Mouse (Mus musculus) limb, embryonic 15.5 days (tissue): Measurements from ENCODE around the gene Cnot3. TPM values are rescaled to one million over a fixed set of nuclear protein-coding genes. Genes with fewer than 3 reads are reported as not detected.

Experiments
- ATAC-seq: fragments of 200-750 bp; cut with Nextera tagmentation; 2 replicates; pipeline ENCODE4 v1.8.0; 2017; ENCODE audit warnings: low read depth, moderate TSS enrichment; ENCODE audit not compliant: insufficient number of reproducible peaks, low FRiP score, low TSS enrichment
- H3K27ac ChIP-seq: fragments of 300-500 bp; sonication (generic); 2 replicates; pipeline ENCODE4 v1.5.1; 2015; ENCODE audit warnings: moderate library complexity, mild to moderate bottlenecking, inconsistent platforms
- H3K27me3 ChIP-seq: fragments of 300-500 bp; sonication (generic); 2 replicates; pipeline ENCODE4 v1.6.1; 2015; ENCODE audit warnings: inconsistent platforms
- H3K36me3 ChIP-seq: fragments of 300-500 bp; sonication (generic); 2 replicates; pipeline ENCODE4 v1.6.1; 2015; ENCODE audit warnings: inconsistent platforms
- H3K4me1 ChIP-seq: fragments of 300-500 bp; sonication (generic); 2 replicates; pipeline ENCODE4 v1.6.1; 2015; ENCODE audit warnings: inconsistent platforms
- H3K4me2 ChIP-seq: fragments of 300-500 bp; sonication (generic); 2 replicates; pipeline ENCODE4 v1.6.1; 2015; ENCODE audit warnings: mild to moderate bottlenecking, inconsistent platforms
- H3K4me3 ChIP-seq: fragments of 300-500 bp; sonication (generic); 2 replicates; pipeline ENCODE4 v1.5.1; 2015; ENCODE audit warnings: mild to moderate bottlenecking, inconsistent platforms
- H3K9ac ChIP-seq: fragments of 300-500 bp; sonication (generic); 2 replicates; pipeline ENCODE4 v1.6.1; 2015; ENCODE audit warnings: inconsistent platforms
- H3K9me3 ChIP-seq: fragments of 300-500 bp; sonication (generic); 2 replicates; pipeline ENCODE4 v1.6.1; 2016; ENCODE audit warnings: inconsistent platforms
- WGBS: fragments of 180-500 bp; shearing (Covaris S2); methylation state at CpG from one replicate; pipeline ENCODE4 v1.1.7; 2015; 5-methylcytosine and 5-hydroxymethylcytosine counted together
- polyA plus RNA-seq: library from polyadenylated mRNA; unstranded; fragments of >200 nt; fragmentation: Nextera tagmentation; extraction: Ambion mirVana; gene quantifications from 2 replicates; pipeline ENCODE4 v1.2.1, GENCODE M21; 2015

The Cnot3 gene
- polyA plus RNA-seq, 1 experiment from 2014 or later, result 48.3 TPM

DNA sequence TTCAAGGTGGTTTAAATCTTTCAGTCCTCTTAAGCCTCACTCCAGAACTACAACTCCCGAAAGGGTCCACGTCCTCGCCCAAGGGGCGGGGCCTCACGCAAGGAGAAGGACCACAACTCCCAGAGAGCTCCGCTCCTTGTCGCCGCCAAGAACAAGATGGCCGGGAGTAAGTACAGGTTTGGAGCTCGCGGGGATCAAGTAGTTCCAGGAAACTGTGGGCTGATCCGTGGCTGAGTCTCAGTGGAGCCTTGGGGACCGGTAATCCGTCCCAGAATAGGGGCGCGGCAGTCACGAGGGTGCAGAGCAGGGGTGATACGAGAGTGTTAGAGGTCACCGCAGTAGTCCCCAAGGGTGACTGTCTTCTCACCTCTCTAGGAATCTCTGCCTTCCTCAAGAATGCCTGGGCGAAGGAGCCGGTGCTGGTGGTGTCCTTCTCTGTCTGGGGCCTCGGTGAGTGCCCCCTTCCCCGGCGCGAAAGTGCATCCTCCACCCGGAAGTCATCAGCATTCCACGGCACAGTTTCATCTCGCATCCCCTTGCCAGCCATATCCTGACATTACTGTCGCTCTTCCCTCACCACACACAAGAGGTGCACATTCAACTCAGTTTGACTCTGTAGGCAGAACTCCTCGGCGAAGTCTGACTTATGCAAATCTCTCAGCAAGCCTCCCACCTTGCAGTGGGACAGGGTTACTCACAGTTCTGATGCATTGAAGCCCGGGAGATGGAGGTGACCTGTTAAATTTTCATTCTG lies 27.6 kb upstream of the Cnot3 start, which contains the start of gene Ndufa3:
TSS of gene Ndufa3 (plus strand) at position 132 of the 754 bp plus-strand sequence.
- no peaks in the 10 kb centered on the region for H3K9me3 ChIP-seq
- peaks cover 13% of the 10 kb centered on the region; the same call in 1 of the 2 replicates for H3K4me1 ChIP-seq
- H3K27me3 ChIP-seq, result no peaks in the 10 kb centered on the region
- peak; percentile 90 for ATAC-seq
- peak within 1 kb of the TSS; percentile 71 for H3K27ac ChIP-seq
- H3K4me2 ChIP-seq, result peak within 1 kb of the TSS; percentile 82
- peaks cover 26% of the 10 kb centered on the region for H3K36me3 ChIP-seq
- peak within 1 kb of the TSS; percentile 72 for H3K4me3 ChIP-seq
- peak within 1 kb of the TSS; percentile 85 for H3K9ac ChIP-seq
- WGBS, result under 1% methylated on average over 32 of the region's 32 CpGs

DNA sequence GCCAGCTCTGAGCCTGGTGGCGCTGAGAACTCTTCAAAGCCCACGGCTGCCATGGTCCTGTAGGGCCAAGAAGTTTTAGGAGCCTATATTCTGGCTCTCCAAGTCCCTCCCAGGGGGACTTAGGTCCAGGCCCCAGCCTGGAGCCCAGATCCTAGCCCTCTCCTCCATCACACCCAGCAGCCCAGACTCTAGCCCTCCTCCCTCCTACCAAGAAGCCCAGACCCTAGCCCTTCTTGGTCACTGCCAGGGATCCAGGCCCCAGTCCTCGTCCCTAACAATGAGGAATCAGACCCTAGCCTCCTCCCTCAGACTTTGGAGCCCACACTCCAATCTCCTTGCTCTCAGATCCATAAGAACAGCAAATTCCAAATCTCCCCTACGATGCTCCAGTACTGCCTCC lies 16.0 kb upstream of the Cnot3 start:
- peaks cover 44% of the 10 kb centered on the region for H3K36me3 ChIP-seq
- peak overlapping the region; percentile 89 for H3K27ac ChIP-seq
- H3K9me3 ChIP-seq, result no peaks in the 10 kb centered on the region
- peak overlapping the region; percentile 70 for H3K9ac ChIP-seq
- ATAC-seq, result no peak
- peak overlapping the region; percentile 66 for H3K4me3 ChIP-seq
- no peaks in the 10 kb centered on the region for H3K27me3 ChIP-seq
- peak overlapping the region; percentile 93 for H3K4me2 ChIP-seq
- 27% methylated on average over 4 of the region's 4 CpGs for WGBS
- H3K4me1 ChIP-seq, result peaks cover 24% of the 10 kb centered on the region

DNA sequence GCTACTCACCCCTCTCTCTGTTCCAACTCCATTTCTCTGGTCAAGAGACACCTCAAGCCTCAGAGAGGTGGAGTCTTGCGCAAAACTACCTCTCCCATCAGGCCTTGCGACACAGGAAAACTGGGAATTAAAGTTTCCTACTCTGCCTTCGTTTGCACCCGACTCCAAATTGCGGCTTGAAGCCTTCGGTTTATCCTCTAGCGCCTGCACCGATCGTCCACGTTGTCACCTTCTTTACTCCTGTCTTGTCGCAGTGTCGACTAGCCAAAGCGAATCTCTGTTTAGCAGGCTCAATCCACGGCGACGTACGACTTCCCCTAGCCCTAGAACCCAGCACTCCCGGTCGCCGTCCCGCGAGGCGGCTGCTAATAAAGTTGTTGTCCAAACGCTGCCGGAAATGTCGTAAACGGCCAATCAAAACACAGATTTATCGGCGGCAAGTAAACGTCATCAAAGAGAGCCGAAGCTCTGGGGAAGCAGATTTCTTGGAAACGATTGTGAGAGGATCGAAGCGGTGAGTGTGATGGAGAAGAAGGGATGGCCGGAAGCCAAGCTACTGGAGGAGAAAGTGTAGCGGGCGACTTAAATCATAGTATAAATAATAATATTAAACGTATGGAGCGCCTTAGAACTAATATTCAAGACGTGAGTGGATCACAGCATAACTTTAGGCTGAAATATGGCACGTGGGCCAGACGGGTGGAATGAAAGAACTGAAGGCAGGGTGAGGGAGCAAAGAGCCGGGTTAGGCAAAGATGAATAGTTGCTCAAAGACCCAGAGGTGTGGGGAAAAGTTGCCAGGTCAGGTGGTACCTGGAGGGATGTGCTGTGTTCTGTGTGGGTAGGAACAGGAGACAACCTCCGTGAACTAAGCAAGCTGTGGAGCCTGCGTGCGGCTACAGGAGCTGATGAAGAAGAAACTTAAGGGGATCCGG lies 15.3 kb upstream of the Cnot3 start, which contains the start of the genes Tfpt and Prpf31:
TSS of gene Tfpt (minus strand) at position 387 of the 935 bp plus-strand sequence.
TSS of gene Prpf31 (plus strand) at position 443 of the 935 bp plus-strand sequence.
- H3K9ac ChIP-seq, result peak within 1 kb of the TSS; percentile 70
- peak; percentile 84 for ATAC-seq
- peaks cover 24% of the 10 kb centered on the region for H3K4me1 ChIP-seq
- no peaks in the 10 kb centered on the region for H3K27me3 ChIP-seq
- H3K4me2 ChIP-seq, result peak within 1 kb of the TSS; percentile 93
- peak within 1 kb of the TSS; percentile 89 for H3K27ac ChIP-seq
- H3K36me3 ChIP-seq, result peaks cover 43% of the 10 kb centered on the region
- under 1% methylated on average over 47 of the region's 47 CpGs for WGBS
- H3K4me3 ChIP-seq, result peak within 1 kb of the TSS; percentile 66
- no peaks in the 10 kb centered on the region for H3K9me3 ChIP-seq

DNA sequence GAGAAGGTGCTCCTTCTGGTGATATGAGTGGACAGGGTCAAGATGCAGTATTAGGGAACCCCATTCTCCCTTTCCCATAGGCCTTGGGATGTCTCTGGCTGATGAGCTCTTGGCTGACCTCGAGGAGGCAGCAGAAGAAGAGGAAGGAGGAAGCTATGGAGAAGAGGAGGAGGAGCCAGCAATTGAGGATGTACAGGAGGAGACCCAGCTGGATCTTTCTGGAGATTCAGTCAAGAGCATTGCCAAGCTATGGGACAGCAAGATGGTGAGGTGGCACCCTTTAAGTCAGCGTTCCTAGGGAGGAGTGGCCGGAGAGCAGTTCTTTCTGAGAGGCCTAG lies 14.6 kb upstream of the Cnot3 start:
- Histone ChIP-seq H3K4me2 (peak overlapping the region; percentile 93), H3K36me3 (peaks cover 43% of the 10 kb centered on the region), H3K9ac (peak overlapping the region; percentile 70), H3K27ac (no peak overlapping the region), H3K9me3 (no peaks in the 10 kb centered on the region), H3K4me3 (peak overlapping the region; percentile 66), H3K27me3 (no peaks in the 10 kb centered on the region), H3K4me1 (peaks cover 24% of the 10 kb centered on the region)
- WGBS, result 50% methylated on average over 3 of the region's 3 CpGs
- ATAC-seq, result no peak

DNA sequence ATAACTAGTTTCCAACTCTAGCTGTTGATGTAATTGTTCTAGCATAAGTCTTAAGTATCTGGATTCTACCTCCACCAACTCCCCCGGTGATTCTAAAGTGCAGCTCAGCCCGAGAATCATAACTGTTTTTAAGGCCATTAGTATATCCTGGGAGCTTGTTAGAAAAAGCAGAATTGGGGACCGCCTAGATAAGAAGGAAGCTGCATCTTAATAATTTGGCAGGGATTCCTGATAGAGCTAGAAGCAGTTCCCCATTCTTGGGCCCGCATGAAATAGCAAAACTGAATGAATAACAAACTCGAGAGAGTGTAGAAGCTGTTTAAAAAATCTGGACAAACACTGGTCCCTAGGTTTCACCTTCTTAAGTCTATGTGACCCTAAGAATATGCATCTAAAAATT lies 1.7 kb upstream of the Cnot3 start:
- 65% methylated on average over 5 of the region's 5 CpGs for WGBS
- H3K36me3 ChIP-seq, result peaks cover 35% of the 10 kb centered on the region
- H3K9me3 ChIP-seq, result no peaks in the 10 kb centered on the region
- H3K27me3 ChIP-seq, result no peaks in the 10 kb centered on the region
- no peak for ATAC-seq
- no peak overlapping the region for H3K27ac ChIP-seq
- no peak overlapping the region for H3K4me3 ChIP-seq
- peaks cover 30% of the 10 kb centered on the region for H3K4me1 ChIP-seq
- no peak overlapping the region for H3K9ac ChIP-seq
- H3K4me2 ChIP-seq, result no peak overlapping the region

DNA sequence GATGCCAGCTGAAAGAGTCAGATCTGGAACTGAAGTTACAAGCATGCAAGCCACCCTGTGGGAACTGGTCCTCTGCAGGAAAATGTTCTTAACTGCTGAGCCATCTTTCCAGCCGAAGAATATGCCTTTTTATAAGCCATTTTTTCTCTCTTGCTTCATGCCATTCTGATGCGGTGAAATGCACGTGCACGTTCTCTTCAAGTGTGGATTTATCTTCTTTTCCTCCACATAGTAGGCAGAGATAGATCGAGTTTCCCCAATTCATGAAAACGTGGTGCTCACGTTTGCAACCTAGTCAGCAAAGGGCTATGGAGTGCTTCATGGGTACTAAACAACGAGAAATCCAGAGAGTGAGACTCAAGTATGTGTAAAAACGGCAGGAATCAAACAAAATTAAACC lies 1.2 kb upstream of the Cnot3 start:
- Histone ChIP-seq H3K9ac (no peak overlapping the region), H3K4me2 (peak overlapping the region; percentile 58), H3K27ac (no peak overlapping the region), H3K9me3 (no peaks in the 10 kb centered on the region), H3K36me3 (peaks cover 30% of the 10 kb centered on the region), H3K4me3 (peak overlapping the region; percentile 94), H3K27me3 (no peaks in the 10 kb centered on the region), H3K4me1 (peaks cover 32% of the 10 kb centered on the region)
- WGBS, result 19% methylated on average over 9 of the region's 9 CpGs
- no peak for ATAC-seq

DNA sequence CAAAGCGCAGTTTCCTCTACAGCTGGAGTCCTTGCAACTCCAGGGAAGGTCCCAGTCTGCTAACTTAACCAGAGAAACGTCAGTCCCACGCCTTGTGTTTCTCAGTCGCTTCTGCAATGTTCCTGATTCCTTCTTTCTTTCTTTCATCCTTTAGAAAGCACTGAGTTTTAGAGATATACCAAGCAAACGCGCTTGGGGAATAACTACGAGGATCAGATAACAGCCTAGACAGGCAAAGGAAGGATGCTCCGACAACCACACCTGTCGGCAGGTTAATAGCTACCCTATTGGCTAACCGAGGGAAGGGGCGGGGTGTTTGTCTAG lies 758 bp upstream of the Cnot3 start:
- no peaks in the 10 kb centered on the region for H3K27me3 ChIP-seq
- peak overlapping the region; percentile 94 for H3K4me3 ChIP-seq
- no peak for ATAC-seq
- H3K9me3 ChIP-seq, result no peaks in the 10 kb centered on the region
- H3K27ac ChIP-seq, result peak overlapping the region; percentile 82
- no peak overlapping the region for H3K9ac ChIP-seq
- H3K36me3 ChIP-seq, result peaks cover 26% of the 10 kb centered on the region
- H3K4me2 ChIP-seq, result peak overlapping the region; percentile 58
- H3K4me1 ChIP-seq, result peaks cover 32% of the 10 kb centered on the region
- WGBS, result 1% methylated on average over 11 of the region's 11 CpGs

DNA sequence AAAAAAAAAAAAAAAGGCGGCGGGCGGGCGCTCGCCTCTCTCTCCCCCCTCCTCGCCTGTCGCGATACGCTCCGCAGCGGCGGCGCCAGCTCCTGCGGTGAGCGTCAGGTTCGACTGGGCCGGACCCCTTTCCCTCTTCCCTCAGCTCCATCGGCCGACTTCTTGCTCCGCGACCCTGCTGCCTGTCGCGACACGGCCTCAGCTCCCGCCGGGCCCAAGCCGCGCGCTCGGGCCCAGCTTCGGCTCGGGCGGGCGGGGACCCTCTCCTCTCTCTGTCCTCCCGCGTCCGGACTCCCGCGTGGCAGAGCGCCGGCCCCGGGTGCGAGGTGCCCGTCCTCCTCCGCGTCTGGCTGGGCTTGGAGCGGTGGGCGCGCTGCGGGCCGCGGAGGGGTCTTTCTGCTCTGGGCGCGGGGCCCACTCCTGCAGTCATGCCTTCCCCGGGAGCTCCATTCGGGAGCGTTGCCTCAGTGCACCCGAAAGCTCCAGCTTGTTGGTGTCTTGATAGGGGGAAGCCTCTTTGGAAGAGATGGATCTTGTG lies 489 bp downstream of the Cnot3 start:
- Histone ChIP-seq H3K9ac (peak overlapping the region; percentile 100), H3K4me2 (peak overlapping the region; percentile 58), H3K4me3 (peak overlapping the region; percentile 94), H3K27me3 (no peaks in the 10 kb centered on the region), H3K4me1 (peaks cover 32% of the 10 kb centered on the region), H3K9me3 (no peaks in the 10 kb centered on the region), H3K27ac (peak overlapping the region; percentile 99), H3K36me3 (peaks cover 25% of the 10 kb centered on the region)
- no peak for ATAC-seq
- 0% methylated on average over 56 of the region's 58 CpGs for WGBS

DNA sequence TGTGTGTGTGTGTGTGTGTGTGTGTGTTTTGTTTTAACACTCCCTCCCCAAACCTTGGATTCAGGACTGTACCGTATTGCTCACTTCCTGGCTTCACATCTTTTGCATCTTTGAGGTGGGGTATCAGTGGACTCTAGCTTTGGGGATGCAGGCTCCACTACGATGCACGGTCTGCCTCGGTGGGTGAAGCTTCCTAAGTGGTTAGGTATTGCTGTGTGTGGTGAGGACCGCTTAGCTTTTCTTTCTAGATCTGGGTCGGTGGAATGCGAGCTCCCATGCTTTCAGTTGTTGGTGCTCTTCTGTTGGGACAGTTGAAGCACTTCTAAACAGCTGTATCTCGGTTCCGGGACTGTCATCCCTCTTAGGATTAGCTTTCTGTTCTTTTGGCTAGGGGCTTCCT lies 1.1 kb downstream of the Cnot3 start:
- H3K27me3 ChIP-seq, result no peaks in the 10 kb centered on the region
- WGBS, result 13% methylated on average over 9 of the region's 9 CpGs
- H3K4me3 ChIP-seq, result peak overlapping the region; percentile 94
- H3K4me2 ChIP-seq, result peak overlapping the region; percentile 58
- peak overlapping the region; percentile 99 for H3K27ac ChIP-seq
- ATAC-seq, result no peak
- H3K9ac ChIP-seq, result peak overlapping the region; percentile 100
- peaks cover 25% of the 10 kb centered on the region for H3K36me3 ChIP-seq
- peaks cover 32% of the 10 kb centered on the region for H3K4me1 ChIP-seq
- no peaks in the 10 kb centered on the region for H3K9me3 ChIP-seq

DNA sequence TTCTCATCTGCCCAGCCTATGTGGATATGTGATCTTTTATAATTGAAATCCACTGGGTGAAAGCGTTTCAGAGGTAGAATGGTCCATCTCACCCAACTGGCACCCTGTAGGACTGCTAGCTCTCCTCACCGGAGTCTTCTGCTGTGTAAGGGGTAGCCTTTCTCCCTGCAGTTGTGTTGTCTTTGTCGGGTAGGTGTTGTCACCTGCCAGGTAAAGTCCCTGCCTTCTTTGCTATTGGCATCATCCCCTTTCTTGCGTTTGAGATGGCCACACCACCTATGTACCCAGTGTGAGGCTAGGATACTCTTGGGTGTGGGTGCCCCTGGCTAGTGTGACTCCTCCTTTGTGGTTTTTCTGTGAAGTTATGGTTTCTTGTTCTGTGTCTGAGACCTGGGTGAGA lies 1.6 kb downstream of the Cnot3 start:
- Histone ChIP-seq H3K36me3 (peaks cover 25% of the 10 kb centered on the region), H3K4me3 (peak overlapping the region; percentile 94), H3K4me1 (peaks cover 32% of the 10 kb centered on the region), H3K27ac (no peak overlapping the region), H3K27me3 (no peaks in the 10 kb centered on the region), H3K9ac (peak overlapping the region; percentile 100), H3K4me2 (peak overlapping the region; percentile 58), H3K9me3 (no peaks in the 10 kb centered on the region)
- WGBS, result 56% methylated on average over 4 of the region's 4 CpGs
- ATAC-seq, result no peak

DNA sequence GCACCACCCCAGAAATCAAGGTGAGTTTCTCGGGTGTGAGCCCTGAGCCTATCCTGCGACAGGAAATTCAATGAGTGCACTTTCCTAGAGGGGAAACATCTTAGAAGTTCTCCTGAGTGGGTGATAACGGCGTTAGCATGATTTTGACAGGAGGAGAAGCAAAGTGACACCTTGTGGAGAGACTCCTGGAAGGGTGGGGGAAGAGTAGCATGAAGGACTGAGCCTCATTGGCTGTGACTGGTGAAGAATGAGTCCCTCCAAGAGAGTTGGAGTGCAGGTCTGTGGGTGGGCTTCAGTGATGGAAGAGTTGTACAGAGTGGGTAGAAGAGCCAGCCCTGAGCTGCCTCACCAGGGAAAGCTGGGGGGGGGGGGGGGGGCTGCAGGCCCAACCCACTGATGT lies 11.9 kb downstream of the Cnot3 start:
- Histone ChIP-seq H3K27me3 (no peaks in the 10 kb centered on the region), H3K4me3 (no peak overlapping the region), H3K27ac (no peak overlapping the region), H3K9ac (no peak overlapping the region), H3K36me3 (peaks cover 99% of the 10 kb centered on the region), H3K9me3 (no peaks in the 10 kb centered on the region), H3K4me1 (no peaks in the 10 kb centered on the region), H3K4me2 (no peak overlapping the region)
- 89% methylated on average over 4 of the region's 4 CpGs for WGBS
- no peak for ATAC-seq

DNA sequence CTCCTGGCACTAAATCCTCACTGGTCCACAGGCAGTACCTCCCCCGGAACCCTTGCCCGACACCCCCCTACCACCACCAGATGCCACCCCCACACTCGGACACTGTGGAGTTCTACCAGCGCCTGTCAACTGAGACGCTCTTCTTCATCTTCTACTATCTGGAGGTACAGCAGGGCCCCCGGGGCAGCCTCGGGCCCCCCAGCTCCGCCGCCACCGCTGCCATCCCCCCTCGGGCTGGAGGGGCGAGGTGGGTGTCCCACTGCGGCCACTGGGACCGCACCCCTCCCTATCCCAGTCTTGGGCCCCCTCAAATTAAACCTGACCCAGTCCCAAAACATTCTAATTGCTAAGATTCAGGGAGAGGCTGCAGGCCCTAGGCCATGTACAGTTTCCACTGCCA lies 13.5 kb downstream of the Cnot3 start:
- ATAC-seq, result no peak
- Histone ChIP-seq H3K4me3 (no peak overlapping the region), H3K27me3 (no peaks in the 10 kb centered on the region), H3K4me2 (no peak overlapping the region), H3K9ac (no peak overlapping the region), H3K27ac (no peak overlapping the region), H3K36me3 (peaks cover 95% of the 10 kb centered on the region), H3K9me3 (no peaks in the 10 kb centered on the region), H3K4me1 (peaks cover 7% of the 10 kb centered on the region)
- WGBS, result 95% methylated on average over 14 of the region's 14 CpGs
